Mouse (Mus musculus): ENCODE results near the gene Madcam1. TPM values are rescaled to one million over a fixed set of nuclear protein-coding genes. Genes with fewer than 3 reads are reported as not detected.

The Madcam1 gene
- polyA plus RNA-seq (2017; shearing (Covaris generic)) = under 1 TPM; 0.23 to 0.73 TPM

DNA sequence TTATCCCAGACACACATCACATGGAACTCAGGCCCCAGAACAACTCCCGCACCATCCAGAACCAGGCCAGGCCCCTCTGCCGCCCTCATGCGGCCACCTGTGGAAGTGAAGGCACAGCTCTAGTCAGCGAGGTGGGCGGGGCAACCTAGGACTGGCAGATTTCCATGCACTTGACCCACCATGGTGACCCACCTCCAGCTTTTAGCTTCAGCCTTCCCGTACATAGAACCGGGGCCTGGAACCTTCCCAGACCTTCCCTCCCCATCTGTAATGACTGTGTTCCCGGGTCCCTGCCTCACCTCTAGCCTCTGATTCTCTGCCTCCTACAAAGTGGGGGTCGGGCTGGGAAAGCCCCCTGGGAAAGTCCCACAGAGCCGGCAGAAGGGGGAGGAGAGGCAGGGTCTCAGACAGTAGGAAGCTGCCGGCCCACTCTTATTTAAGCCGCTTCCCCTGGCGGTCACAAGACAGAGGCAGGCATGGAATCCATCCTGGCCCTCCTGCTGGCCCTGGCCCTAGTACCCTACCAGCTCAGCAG lies at the start of gene Madcam1:
TSS of gene Madcam1 (plus strand) at position 429 of the 535 bp plus-strand sequence.
- ATAC-seq = no peak

- no peak for ATAC-seq
Measured at GRCm38 (mm10) chr10:79615860-79616259, 48.5 kb upstream of the Madcam1 start.

GRCm38 (mm10) chr10:79616376-79616775 lies 48.0 kb upstream of the Madcam1 start:
- no peak for ATAC-seq

- ATAC-seq = no peak
Measured at GRCm38 (mm10) chr10:79623950-79624349, 40.4 kb upstream of the Madcam1 start.

DNA sequence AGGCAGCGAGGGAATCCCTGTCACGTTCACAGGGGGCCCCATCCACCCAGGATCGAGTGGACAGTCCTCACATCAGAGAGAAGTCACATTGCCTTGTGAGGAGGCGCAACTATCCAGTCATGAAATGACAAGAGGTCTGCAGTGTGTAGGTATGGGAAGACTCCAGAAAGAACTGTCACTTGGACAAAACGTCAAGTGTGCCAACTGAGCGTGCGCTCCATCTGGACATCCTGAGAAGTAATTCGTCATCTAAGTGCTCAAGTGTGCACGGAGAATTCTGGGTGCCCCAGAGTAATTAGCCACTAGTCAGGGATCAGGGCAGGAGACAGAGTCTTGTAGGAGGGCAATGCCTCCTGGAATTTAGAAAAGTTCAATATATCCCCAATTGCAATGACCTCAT lies 39.0 kb upstream of the Madcam1 start:
- no peak for ATAC-seq

GRCm38 (mm10) chr10:79626156-79626555 lies 38.2 kb upstream of the Madcam1 start:
- no peak for ATAC-seq

DNA sequence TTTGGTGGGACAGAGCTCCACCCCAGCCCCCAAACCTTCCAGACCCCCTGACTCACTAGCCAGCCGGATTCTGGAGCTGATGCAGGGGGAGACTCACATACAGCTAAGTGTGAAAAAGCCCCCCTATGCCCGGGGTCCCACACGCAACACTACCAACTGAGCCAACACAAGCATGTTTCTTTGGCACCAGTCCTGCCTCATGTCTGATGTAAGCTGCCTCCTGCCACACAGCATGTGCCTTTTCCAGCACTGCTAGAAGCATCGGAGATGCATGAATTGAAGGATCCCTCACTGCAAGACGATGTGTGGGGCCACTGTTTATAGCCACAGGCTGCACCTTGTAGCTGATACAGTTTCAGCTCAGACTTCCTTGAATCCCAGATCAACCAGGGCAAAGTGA lies 36.0 kb upstream of the Madcam1 start:
- ATAC-seq = no peak

DNA sequence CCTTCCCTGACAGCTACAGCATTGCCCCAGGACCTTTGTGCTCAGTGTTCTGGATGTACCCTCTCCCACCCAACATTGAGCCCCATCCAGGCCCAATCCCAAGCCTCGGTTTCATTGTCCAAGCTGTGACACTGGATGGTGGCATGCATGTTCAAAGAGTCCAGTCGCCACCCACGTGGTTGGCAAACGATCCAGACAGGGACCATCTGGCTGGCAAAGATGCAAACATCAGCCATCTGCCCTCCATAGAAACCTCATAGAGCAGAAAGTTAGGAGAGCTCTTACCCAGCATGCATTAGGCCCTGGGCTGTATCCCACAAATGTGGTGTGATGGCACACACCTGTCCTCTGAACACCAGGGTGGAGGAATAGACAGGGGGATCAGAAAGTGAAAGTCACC lies 32.9 kb upstream of the Madcam1 start:
- no peak for ATAC-seq

GRCm38 (mm10) chr10:79633006-79633777 lies 31.2 kb upstream of the Madcam1 start:
- no peak for ATAC-seq

- no peak for ATAC-seq
Measured at GRCm38 (mm10) chr10:79636287-79636686, 28.1 kb upstream of the Madcam1 start.

- no peak for ATAC-seq
Measured at GRCm38 (mm10) chr10:79637128-79638110, 26.9 kb upstream of the Madcam1 start, which contains the start of gene Shc2. Gene Shc2, minus strand, starts transcription at chr10:79637918.

DNA sequence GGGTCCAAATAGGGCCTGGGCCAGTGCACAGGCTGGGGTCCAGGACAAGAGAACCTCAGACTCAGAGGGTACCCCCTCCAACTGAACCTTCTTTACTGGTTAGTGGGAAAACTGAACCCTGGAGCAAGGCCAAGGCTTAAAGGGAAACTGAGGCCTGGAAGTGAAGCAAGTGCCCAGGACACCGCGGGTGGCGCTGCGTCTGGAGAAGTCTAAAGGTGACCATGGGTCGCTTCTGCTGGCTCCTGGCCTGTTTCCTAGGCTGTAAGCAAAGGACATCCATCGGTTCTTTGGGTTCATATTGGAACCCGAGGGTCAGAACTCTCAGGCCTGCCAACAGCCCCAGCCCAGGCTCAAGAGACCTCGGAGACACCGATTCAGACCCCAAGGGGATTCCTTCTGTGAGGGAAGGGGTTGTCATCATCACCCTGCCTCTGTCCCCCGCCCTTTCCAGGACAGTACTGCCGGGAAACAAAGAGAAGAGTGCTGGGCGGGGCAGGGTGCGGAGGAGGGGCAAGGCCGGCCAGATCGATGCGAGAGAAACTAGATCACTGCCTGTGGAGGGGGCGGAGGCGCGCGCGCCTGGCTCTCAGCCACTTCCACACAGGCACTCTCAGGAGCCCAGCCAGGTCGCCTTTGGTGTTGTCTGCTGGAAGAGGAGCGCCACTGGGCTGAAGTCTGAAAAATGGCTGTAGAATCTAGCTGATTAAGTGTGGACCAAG lies 25.7 kb upstream of the Madcam1 start:
- ATAC-seq = no peak

DNA sequence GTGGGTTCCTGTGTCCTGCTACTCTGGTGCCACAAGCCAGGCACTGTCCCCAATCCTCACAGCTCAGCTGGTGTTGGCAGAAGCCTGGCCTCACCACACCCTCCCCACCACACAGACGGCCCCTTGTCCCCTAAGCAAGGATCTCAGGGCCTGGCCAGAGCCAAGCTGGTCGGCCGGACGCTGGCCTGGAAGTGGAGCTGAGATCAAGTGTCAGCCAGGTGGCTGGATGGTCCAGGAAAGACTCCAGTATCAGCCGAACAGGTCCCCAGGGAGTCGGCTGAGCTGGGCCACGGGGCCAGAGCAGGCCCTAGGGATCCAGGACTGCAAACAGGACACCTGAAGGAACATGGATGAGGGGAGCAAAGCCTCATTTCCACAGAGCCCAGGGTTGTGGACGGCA lies 18.6 kb upstream of the Madcam1 start, which contains the start of gene Odf3l2:
TSS of gene Odf3l2 (minus strand) at position 28 of the 400 bp plus-strand sequence.
- ATAC-seq = no peak

DNA sequence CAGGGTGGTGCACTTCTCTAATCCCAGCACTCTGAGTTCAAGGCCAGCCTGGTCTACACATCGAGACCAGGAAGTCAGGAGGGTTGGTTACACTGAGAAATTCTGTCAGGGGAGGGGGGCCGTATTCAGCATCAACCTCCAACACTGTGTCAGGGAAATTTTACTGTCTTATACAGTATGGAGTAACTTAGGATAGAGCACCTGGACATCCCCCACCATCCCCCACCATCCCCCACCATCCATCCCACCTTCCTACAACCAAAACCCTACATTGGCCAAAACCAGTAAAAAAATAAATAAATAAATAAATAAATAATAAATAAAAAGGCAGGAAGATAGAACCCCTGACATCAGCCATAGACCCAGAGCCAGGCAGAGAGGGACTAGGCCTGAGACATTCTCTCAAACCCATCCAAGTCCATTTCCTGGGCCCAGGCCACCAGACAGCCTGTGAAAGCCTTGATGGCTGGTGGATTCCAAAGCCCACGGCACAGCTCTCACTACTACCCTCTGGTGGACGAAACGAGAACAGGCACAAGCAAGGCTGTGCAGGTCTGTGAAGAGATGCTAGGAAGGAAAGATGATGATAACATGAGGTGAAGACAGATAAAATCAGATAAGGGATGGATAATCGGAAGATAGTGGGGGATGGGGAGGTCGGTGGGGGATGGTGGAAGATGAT lies 15.1 kb upstream of the Madcam1 start:
- peak; percentile 79 for ATAC-seq

- no peak for ATAC-seq
Measured at GRCm38 (mm10) chr10:79652789-79653188, 11.6 kb upstream of the Madcam1 start.

- ATAC-seq = no peak
Measured at GRCm38 (mm10) chr10:79654946-79655395, 9.4 kb upstream of the Madcam1 start.

GRCm38 (mm10) chr10:79658829-79659228 lies 5.5 kb upstream of the Madcam1 start:
- ATAC-seq = no peak

DNA sequence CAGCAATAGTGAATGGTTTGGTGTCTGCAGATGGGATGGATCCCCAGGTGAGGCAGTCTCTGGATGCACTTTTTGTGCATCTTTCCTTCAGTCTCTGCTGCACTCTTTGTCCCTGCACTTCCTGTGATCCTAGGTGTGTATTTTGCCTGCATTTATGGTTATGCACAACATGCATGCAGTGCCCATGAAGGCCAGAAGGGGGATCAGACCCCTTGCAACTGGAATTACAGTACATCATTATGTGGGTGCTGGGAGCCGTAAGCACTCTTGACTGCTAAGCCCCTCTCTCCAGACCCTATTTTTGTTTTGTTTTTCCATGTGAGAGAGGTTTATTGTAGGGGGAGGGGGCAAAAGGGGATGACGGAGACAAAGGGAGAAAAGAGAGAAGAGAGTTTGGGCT lies 4.1 kb upstream of the Madcam1 start:
- no peak for ATAC-seq

- ATAC-seq = no peak
Measured at GRCm38 (mm10) chr10:79661861-79662260, 2.5 kb upstream of the Madcam1 start.

- no peak for ATAC-seq
Measured at GRCm38 (mm10) chr10:79665051-79665450, 692 bp downstream of the Madcam1 start.

DNA sequence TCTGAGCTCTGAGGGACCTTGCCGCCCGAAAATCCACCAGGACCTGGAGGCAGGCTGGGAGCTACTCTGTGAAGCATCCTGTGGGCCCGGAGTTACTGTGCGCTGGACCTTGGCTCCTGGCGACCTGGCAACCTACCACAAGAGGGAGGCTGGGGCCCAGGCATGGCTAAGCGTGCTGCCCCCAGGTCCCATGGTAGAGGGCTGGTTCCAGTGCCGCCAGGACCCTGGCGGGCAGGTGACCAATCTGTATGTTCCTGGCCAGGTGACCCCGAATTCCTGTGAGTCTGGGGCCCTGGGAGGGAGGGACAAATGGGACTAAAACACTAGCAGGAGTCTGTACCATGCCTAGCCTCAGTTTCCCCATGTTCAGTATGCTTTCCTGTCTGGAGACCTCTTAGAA lies 2.1 kb downstream of the Madcam1 start:
- ATAC-seq = no peak

DNA sequence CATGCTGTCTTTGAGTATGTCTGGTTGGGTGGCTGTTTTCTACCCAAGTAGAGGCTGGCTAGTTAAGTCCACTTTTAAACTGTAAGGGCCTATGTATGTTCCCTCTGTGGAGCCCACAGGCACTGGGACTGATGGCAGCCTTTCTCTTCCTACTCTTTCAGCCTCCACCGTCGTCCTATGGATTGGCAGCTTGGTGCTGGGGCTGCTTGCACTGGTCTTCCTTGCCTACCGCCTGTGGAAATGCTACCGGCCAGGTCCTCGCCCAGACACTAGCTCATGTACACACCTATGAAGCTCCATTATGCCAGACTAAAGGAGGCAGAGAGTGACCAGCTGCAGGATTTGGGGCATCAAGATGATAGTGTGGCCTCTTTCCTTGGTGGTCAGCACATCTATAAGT lies 3.7 kb downstream of the Madcam1 start:
- no peak for ATAC-seq
